Mouse (Mus musculus): ENCODE measurements around the gene Bbc3. TPM values are rescaled to one million over a fixed set of nuclear protein-coding genes. Genes with fewer than 3 reads are reported as not detected.
A peak's percentile ranks its signal among the peaks of the same experiment; 100 is the strongest.

The Bbc3 gene
- polyA plus RNA-seq, 1 experiment from 2014 or later = 18.9 TPM

- Histone ChIP-seq H3K36me3 (ENCODE audit: control insufficient read depth, insufficient read depth) (peaks cover 7% of the 10 kb centered on the region), H3K9me3 (ENCODE audit: control insufficient read depth, low read length) (no peaks in the 10 kb centered on the region), H3K4me1 (replicated peaks; ENCODE audit: control insufficient read depth, insufficient read depth, low read length) (peaks cover 11% of the 10 kb centered on the region), H3K4me3 (replicated peaks; ENCODE audit: low read length) (peak within 1 kb of the TSS; percentile 61), H3K27me3 (replicated peaks; ENCODE audit: control insufficient read depth, insufficient read depth, low read length) (no peaks in the 10 kb centered on the region), H3K27ac (ENCODE audit: low read length) (peak within 1 kb of the TSS; percentile 90), H3K9ac (replicated peaks; ENCODE audit: low read depth, low read length) (peak within 1 kb of the TSS; percentile 66), H3K4me2 (ENCODE audit: low read length) (peak within 1 kb of the TSS; percentile 52)
- under 1% methylated on average over 67 of the region's 70 CpGs for WGBS
- ATAC-seq = peak; percentile 95
These were observed 21.9 kb upstream of the Bbc3 start, which contains the start of gene Ccdc9 for GRCm38 (mm10) chr7:16286026-16286961. TSS of gene Ccdc9 (minus strand) at chr7:16286795.

GRCm38 (mm10) chr7:16287016-16287415 lies 21.2 kb upstream of the Bbc3 start:
- H3K27ac ChIP-seq (ENCODE audit: low read length) = peak overlapping the region; percentile 90
- H3K36me3 ChIP-seq (ENCODE audit: control insufficient read depth, insufficient read depth) = peaks cover 6% of the 10 kb centered on the region
- H3K4me3 ChIP-seq (replicated peaks; ENCODE audit: low read length) = peak overlapping the region; percentile 61
- 78% methylated on average over 2 of the region's 2 CpGs for WGBS
- no peak for ATAC-seq
- peak overlapping the region; percentile 52 for H3K4me2 ChIP-seq (ENCODE audit: low read length)
- peak overlapping the region; percentile 66 for H3K9ac ChIP-seq (replicated peaks; ENCODE audit: low read depth, low read length)
- H3K4me1 ChIP-seq (replicated peaks; ENCODE audit: control insufficient read depth, insufficient read depth, low read length) = peaks cover 11% of the 10 kb centered on the region
- H3K27me3 ChIP-seq (replicated peaks; ENCODE audit: control insufficient read depth, insufficient read depth, low read length) = no peaks in the 10 kb centered on the region
- H3K9me3 ChIP-seq (ENCODE audit: control insufficient read depth, low read length) = no peaks in the 10 kb centered on the region

GRCm38 (mm10) chr7:16287791-16288190 lies 20.4 kb upstream of the Bbc3 start:
- no peaks in the 10 kb centered on the region for H3K9me3 ChIP-seq (ENCODE audit: control insufficient read depth, low read length)
- H3K36me3 ChIP-seq (ENCODE audit: control insufficient read depth, insufficient read depth) = peaks cover 6% of the 10 kb centered on the region
- no peak overlapping the region for H3K27ac ChIP-seq (ENCODE audit: low read length)
- H3K4me3 ChIP-seq (replicated peaks; ENCODE audit: low read length) = no peak overlapping the region
- H3K4me2 ChIP-seq (ENCODE audit: low read length) = no peak overlapping the region
- no peak overlapping the region for H3K9ac ChIP-seq (replicated peaks; ENCODE audit: low read depth, low read length)
- no peak for ATAC-seq
- H3K4me1 ChIP-seq (replicated peaks; ENCODE audit: control insufficient read depth, insufficient read depth, low read length) = peaks cover 11% of the 10 kb centered on the region
- WGBS = 62% methylated on average over 1 of the region's 1 CpGs
- H3K27me3 ChIP-seq (replicated peaks; ENCODE audit: control insufficient read depth, insufficient read depth, low read length) = no peaks in the 10 kb centered on the region

GRCm38 (mm10) chr7:16294346-16294745 lies 13.8 kb upstream of the Bbc3 start:
- no peaks in the 10 kb centered on the region for H3K27me3 ChIP-seq (replicated peaks; ENCODE audit: control insufficient read depth, insufficient read depth, low read length)
- no peak overlapping the region for H3K9ac ChIP-seq (replicated peaks; ENCODE audit: low read depth, low read length)
- WGBS = 32% methylated on average over 4 of the region's 4 CpGs
- ATAC-seq = peak; percentile 34; the same call in 1 of the 2 replicates
- no peak overlapping the region for H3K4me3 ChIP-seq (replicated peaks; ENCODE audit: low read length)
- H3K4me2 ChIP-seq (ENCODE audit: low read length) = peak overlapping the region; percentile 94
- H3K27ac ChIP-seq (ENCODE audit: low read length) = no peak overlapping the region
- no peaks in the 10 kb centered on the region for H3K36me3 ChIP-seq (ENCODE audit: control insufficient read depth, insufficient read depth)
- no peaks in the 10 kb centered on the region for H3K9me3 ChIP-seq (ENCODE audit: control insufficient read depth, low read length)
- H3K4me1 ChIP-seq (replicated peaks; ENCODE audit: control insufficient read depth, insufficient read depth, low read length) = peaks cover 26% of the 10 kb centered on the region

- Histone ChIP-seq H3K4me2 (ENCODE audit: low read length) (peak overlapping the region; percentile 94), H3K4me1 (replicated peaks; ENCODE audit: control insufficient read depth, insufficient read depth, low read length) (peaks cover 26% of the 10 kb centered on the region), H3K27ac (ENCODE audit: low read length) (peak overlapping the region; percentile 83), H3K9ac (replicated peaks; ENCODE audit: low read depth, low read length) (peak overlapping the region; percentile 56), H3K4me3 (replicated peaks; ENCODE audit: low read length) (peak overlapping the region; percentile 55), H3K9me3 (ENCODE audit: control insufficient read depth, low read length) (no peaks in the 10 kb centered on the region), H3K27me3 (replicated peaks; ENCODE audit: control insufficient read depth, insufficient read depth, low read length) (no peaks in the 10 kb centered on the region), H3K36me3 (ENCODE audit: control insufficient read depth, insufficient read depth) (no peaks in the 10 kb centered on the region)
- under 1% methylated on average over 23 of the region's 23 CpGs for WGBS
- peak; percentile 55 for ATAC-seq
These were observed 13.4 kb upstream of the Bbc3 start for GRCm38 (mm10) chr7:16294837-16295236.

GRCm38 (mm10) chr7:16295321-16295900 lies 12.8 kb upstream of the Bbc3 start:
- ATAC-seq = peak; percentile 38
- Histone ChIP-seq H3K36me3 (ENCODE audit: control insufficient read depth, insufficient read depth) (no peaks in the 10 kb centered on the region), H3K9me3 (ENCODE audit: control insufficient read depth, low read length) (no peaks in the 10 kb centered on the region), H3K4me1 (replicated peaks; ENCODE audit: control insufficient read depth, insufficient read depth, low read length) (peaks cover 29% of the 10 kb centered on the region), H3K27me3 (replicated peaks; ENCODE audit: control insufficient read depth, insufficient read depth, low read length) (no peaks in the 10 kb centered on the region), H3K27ac (ENCODE audit: low read length) (peak overlapping the region; percentile 83), H3K9ac (replicated peaks; ENCODE audit: low read depth, low read length) (peak overlapping the region; percentile 56), H3K4me3 (replicated peaks; ENCODE audit: low read length) (peak overlapping the region; percentile 55), H3K4me2 (ENCODE audit: low read length) (peak overlapping the region; percentile 94)
- 2% methylated on average over 41 of the region's 41 CpGs for WGBS

GRCm38 (mm10) chr7:16296146-16296545 lies 12.0 kb upstream of the Bbc3 start:
- Histone ChIP-seq H3K27ac (ENCODE audit: low read length) (no peak overlapping the region), H3K9ac (replicated peaks; ENCODE audit: low read depth, low read length) (no peak overlapping the region)
- ATAC-seq = no peak

GRCm38 (mm10) chr7:16296766-16297390 lies 11.3 kb upstream of the Bbc3 start:
- peaks cover 29% of the 10 kb centered on the region for H3K4me1 ChIP-seq (replicated peaks; ENCODE audit: control insufficient read depth, insufficient read depth, low read length)
- H3K9ac ChIP-seq (replicated peaks; ENCODE audit: low read depth, low read length) = peak overlapping the region; percentile 46
- peak overlapping the region; percentile 36 for H3K4me3 ChIP-seq (replicated peaks; ENCODE audit: low read length)
- no peaks in the 10 kb centered on the region for H3K27me3 ChIP-seq (replicated peaks; ENCODE audit: control insufficient read depth, insufficient read depth, low read length)
- peak overlapping the region; percentile 48 for H3K4me2 ChIP-seq (ENCODE audit: low read length)
- no peak for ATAC-seq
- no peaks in the 10 kb centered on the region for H3K9me3 ChIP-seq (ENCODE audit: control insufficient read depth, low read length)
- H3K27ac ChIP-seq (ENCODE audit: low read length) = no peak overlapping the region
- H3K36me3 ChIP-seq (ENCODE audit: control insufficient read depth, insufficient read depth) = no peaks in the 10 kb centered on the region
- WGBS = under 1% methylated on average over 22 of the region's 22 CpGs

More at GRCm38 (mm10) chr7:16296146-16296545, 12.0 kb upstream of the Bbc3 start:
- no peak overlapping the region; the same call in 1 of the 2 replicates for H3K4me3 ChIP-seq (replicated peaks; ENCODE audit: low read length)
- H3K27me3 ChIP-seq (replicated peaks; ENCODE audit: control insufficient read depth, insufficient read depth, low read length) = no peaks in the 10 kb centered on the region
- peaks cover 29% of the 10 kb centered on the region for H3K4me1 ChIP-seq (replicated peaks; ENCODE audit: control insufficient read depth, insufficient read depth, low read length)
- H3K9me3 ChIP-seq (ENCODE audit: control insufficient read depth, low read length) = no peaks in the 10 kb centered on the region
- WGBS = 42% methylated on average over 2 of the region's 2 CpGs
- H3K4me2 ChIP-seq (ENCODE audit: low read length) = no peak overlapping the region; the same call in 1 of the 2 replicates
- no peaks in the 10 kb centered on the region for H3K36me3 ChIP-seq (ENCODE audit: control insufficient read depth, insufficient read depth)

GRCm38 (mm10) chr7:16297616-16298015 lies 10.6 kb upstream of the Bbc3 start:
- ATAC-seq = no peak
- peaks cover 29% of the 10 kb centered on the region for H3K4me1 ChIP-seq (replicated peaks; ENCODE audit: control insufficient read depth, insufficient read depth, low read length)
- H3K36me3 ChIP-seq (ENCODE audit: control insufficient read depth, insufficient read depth) = no peaks in the 10 kb centered on the region
- H3K27me3 ChIP-seq (replicated peaks; ENCODE audit: control insufficient read depth, insufficient read depth, low read length) = no peaks in the 10 kb centered on the region
- no peak overlapping the region for H3K27ac ChIP-seq (ENCODE audit: low read length)
- 63% methylated on average over 2 of the region's 2 CpGs for WGBS
- H3K9ac ChIP-seq (replicated peaks; ENCODE audit: low read depth, low read length) = no peak overlapping the region
- H3K4me2 ChIP-seq (ENCODE audit: low read length) = no peak overlapping the region
- H3K9me3 ChIP-seq (ENCODE audit: control insufficient read depth, low read length) = no peaks in the 10 kb centered on the region
- H3K4me3 ChIP-seq (replicated peaks; ENCODE audit: low read length) = no peak overlapping the region

All from forebrain, embryonic 16.5 days (tissue).